Mouse (Mus musculus) stomach, embryonic 14.5 days (tissue): ENCODE measurements around the gene Foxn4. TPM values are rescaled to one million over a fixed set of nuclear protein-coding genes. Genes with fewer than 3 reads are reported as not detected.

Source experiments
- ATAC-seq: fragments of 200-750 bp; cut with Nextera tagmentation; 2 replicates; pipeline ENCODE4 v1.8.0; 2017; ENCODE audit warnings: low read depth, moderate TSS enrichment; ENCODE audit not compliant: insufficient number of reproducible peaks, insufficient read depth, low FRiP score
- H3K27ac ChIP-seq: fragments of 300-500 bp; sonication (generic); 2 replicates; pipeline ENCODE4 v1.5.1; 2014; ENCODE audit warnings: mild to moderate bottlenecking, low read length, moderate library complexity, mixed read lengths
- H3K27me3 ChIP-seq: fragments of 300-500 bp; sonication (generic); 2 replicates; pipeline ENCODE4 v1.6.1; 2014; ENCODE audit warnings: low read length, control low read depth, mixed read lengths; ENCODE audit not compliant: control insufficient read depth, insufficient read depth
- H3K36me3 ChIP-seq: fragments of 300-500 bp; sonication (generic); 2 replicates; pipeline ENCODE4 v1.6.1; 2014; ENCODE audit warnings: mild to moderate bottlenecking, control low read depth, low read length, moderate library complexity, mixed read lengths; ENCODE audit not compliant: control insufficient read depth, insufficient read depth
- H3K4me1 ChIP-seq: fragments of 300-500 bp; sonication (generic); 2 replicates; pipeline ENCODE4 v1.6.1; 2014; ENCODE audit warnings: low read length, control low read depth, mixed read lengths; ENCODE audit not compliant: control insufficient read depth, insufficient read depth
- H3K4me2 ChIP-seq: fragments of 300-500 bp; sonication (generic); replicated peaks from 2 replicates; pipeline ENCODE4 v1.6.1; 2014; ENCODE audit warnings: low read depth, low read length, control low read depth
- H3K4me3 ChIP-seq: fragments of 300-500 bp; sonication (generic); 2 replicates; pipeline ENCODE4 v1.5.1; 2014; ENCODE audit warnings: low read depth, low read length, control low read depth
- H3K9ac ChIP-seq: fragments of 300-500 bp; sonication (generic); replicated peaks from 2 replicates; pipeline ENCODE4 v1.6.1; 2014; ENCODE audit warnings: low read depth, mild to moderate bottlenecking, control low read depth, low read length, moderate library complexity, mixed read lengths
- H3K9me3 ChIP-seq: fragments of 300-500 bp; sonication (generic); 2 replicates; pipeline ENCODE4 v1.6.1; 2016; ENCODE audit warnings: low read depth, low read length, control low read depth; ENCODE audit not compliant: control insufficient read depth
- whole genome bisulfite sequencing: fragments of 180-500 bp; shearing (Covaris S2); extraction: QIAGEN DNeasy Blood & Tissue Kit; methylation state at CpG from one replicate; pipeline ENCODE4 v1.1.7; 2014; 5-methylcytosine and 5-hydroxymethylcytosine counted together
- polyA plus RNA-seq: library from polyadenylated mRNA; unstranded; fragments of >200 nt; fragmentation: Nextera tagmentation; extraction: Ambion mirVana; gene quantifications from 2 replicates; pipeline ENCODE4 v1.2.1, GENCODE M21; 2014

Gene Foxn4
- 0.15 TPM in 1 of 2 replicates, not detected in the other for polyA plus RNA-seq

- WGBS: under 1% methylated on average over 46 of the region's 56 CpGs
- no peak for ATAC-seq
- peaks cover 41% of the 10 kb centered on the region for H3K27me3 ChIP-seq
- H3K4me2 ChIP-seq: peak within 1 kb of the TSS; percentile 56
- no peaks in the 10 kb centered on the region for H3K9me3 ChIP-seq
- no peak within 1 kb of the TSS for H3K27ac ChIP-seq
- H3K9ac ChIP-seq: no peak within 1 kb of the TSS
- peak within 1 kb of the TSS; percentile 29 for H3K4me3 ChIP-seq
- peaks cover 13% of the 10 kb centered on the region; the same call in 1 of the 2 replicates for H3K4me1 ChIP-seq
- H3K36me3 ChIP-seq: no peaks in the 10 kb centered on the region
Observed at GRCm38 (mm10) chr5:114273693-114274402, at the start of gene Foxn4. TSS of gene Foxn4 (minus strand) at chr5:114273807.

- H3K9ac ChIP-seq: no peak overlapping the region
- no peaks in the 10 kb centered on the region for H3K36me3 ChIP-seq
- no peaks in the 10 kb centered on the region for H3K9me3 ChIP-seq
- no peaks in the 10 kb centered on the region for H3K27me3 ChIP-seq
- 56% methylated on average over 25 of the region's 25 CpGs for WGBS
- no peaks in the 10 kb centered on the region; the same call in 1 of the 2 replicates for H3K4me1 ChIP-seq
- no peak overlapping the region for H3K27ac ChIP-seq
- ATAC-seq: no peak
- no peak overlapping the region for H3K4me3 ChIP-seq
- H3K4me2 ChIP-seq: no peak overlapping the region
Observed at GRCm38 (mm10) chr5:114323105-114323790, 49.6 kb upstream of the Foxn4 start.

GRCm38 (mm10) chr5:114309680-114310036, 36.1 kb upstream of the Foxn4 start:
- H3K4me3 ChIP-seq: peak overlapping the region; percentile 14; the same call in 1 of the 2 replicates

GRCm38 (mm10) chr5:114308765-114309679, 35.4 kb upstream of the Foxn4 start:
- no peaks in the 10 kb centered on the region for H3K27me3 ChIP-seq
- ATAC-seq: no peak
- H3K36me3 ChIP-seq: no peaks in the 10 kb centered on the region
- 0 out of 2 replicates have a peak overlapping the region, but pooled peaks have one; percentile 19 for H3K9ac ChIP-seq
- peak overlapping the region; percentile 14; the same call in 1 of the 2 replicates for H3K4me3 ChIP-seq
- peak overlapping the region; percentile 23; the same call in 1 of the 2 replicates for H3K27ac ChIP-seq
- no peaks in the 10 kb centered on the region for H3K9me3 ChIP-seq
- WGBS: 30% methylated on average over 18 of the region's 18 CpGs
- H3K4me1 ChIP-seq: peaks cover 4% of the 10 kb centered on the region; the same call in 1 of the 2 replicates
- H3K4me2 ChIP-seq: peak overlapping the region; percentile 57

More at GRCm38 (mm10) chr5:114309680-114310036, 36.1 kb upstream of the Foxn4 start:
- 0 out of 2 replicates have a peak overlapping the region, but pooled peaks have one; percentile 19 for H3K9ac ChIP-seq
- peak overlapping the region; percentile 57 for H3K4me2 ChIP-seq
- no peaks in the 10 kb centered on the region for H3K36me3 ChIP-seq
- H3K27ac ChIP-seq: peak overlapping the region; percentile 23; the same call in 1 of the 2 replicates
- no peaks in the 10 kb centered on the region for H3K27me3 ChIP-seq
- 15% methylated on average over 11 of the region's 11 CpGs for WGBS
- H3K9me3 ChIP-seq: no peaks in the 10 kb centered on the region
- H3K4me1 ChIP-seq: peaks cover 4% of the 10 kb centered on the region; the same call in 1 of the 2 replicates
- no peak for ATAC-seq

GRCm38 (mm10) chr5:114306496-114306895, 32.9 kb upstream of the Foxn4 start:
- 63% methylated on average over 5 of the region's 5 CpGs for WGBS

GRCm38 (mm10) chr5:114303166-114303565, 29.6 kb upstream of the Foxn4 start:
- H3K4me1 ChIP-seq: 0 out of 2 replicates have a peak, but pooled peaks cover 3% of the 10 kb centered on the region
- WGBS: 72% methylated on average over 6 of the region's 6 CpGs
- no peaks in the 10 kb centered on the region for H3K36me3 ChIP-seq
- H3K9ac ChIP-seq: no peak overlapping the region
- H3K9me3 ChIP-seq: no peaks in the 10 kb centered on the region
- H3K27ac ChIP-seq: no peak overlapping the region
- H3K27me3 ChIP-seq: no peaks in the 10 kb centered on the region
- H3K4me2 ChIP-seq: no peak overlapping the region
- no peak overlapping the region for H3K4me3 ChIP-seq
- ATAC-seq: no peak

More at GRCm38 (mm10) chr5:114306496-114306895, 32.9 kb upstream of the Foxn4 start:
- ATAC-seq: no peak
- Histone ChIP-seq H3K4me1 (peaks cover 4% of the 10 kb centered on the region; the same call in 1 of the 2 replicates), H3K36me3 (no peaks in the 10 kb centered on the region), H3K27me3 (no peaks in the 10 kb centered on the region), H3K4me3 (no peak overlapping the region), H3K9ac (no peak overlapping the region), H3K4me2 (no peak overlapping the region), H3K27ac (no peak overlapping the region), H3K9me3 (no peaks in the 10 kb centered on the region)

GRCm38 (mm10) chr5:114299883-114300610, 26.4 kb upstream of the Foxn4 start:
- H3K36me3 ChIP-seq: no peaks in the 10 kb centered on the region
- 88% methylated on average over 24 of the region's 24 CpGs for WGBS
- no peak overlapping the region for H3K4me2 ChIP-seq
- H3K9ac ChIP-seq: no peak overlapping the region
- no peak overlapping the region for H3K27ac ChIP-seq
- 0 out of 2 replicates have a peak, but pooled peaks cover 8% of the 10 kb centered on the region for H3K4me1 ChIP-seq
- ATAC-seq: no peak
- H3K27me3 ChIP-seq: no peaks in the 10 kb centered on the region
- H3K9me3 ChIP-seq: no peaks in the 10 kb centered on the region
- no peak overlapping the region for H3K4me3 ChIP-seq
